Mouse (Mus musculus) lung, postnatal 36 days (tissue): ENCODE data around the gene Orm1.

Source experiments
- DNase-seq: peaks from one replicate; pipeline ENCODE4 v3.0.0; 2022; ENCODE audit warnings: mixed read lengths

Orm1 gene

GRCm38 (mm10) chr4:63344295-63344694, at the start of gene Orm1:
Orm1 (plus strand) TSS chr4:63344560.
- peak; percentile 69 for DNase-seq

DNA sequence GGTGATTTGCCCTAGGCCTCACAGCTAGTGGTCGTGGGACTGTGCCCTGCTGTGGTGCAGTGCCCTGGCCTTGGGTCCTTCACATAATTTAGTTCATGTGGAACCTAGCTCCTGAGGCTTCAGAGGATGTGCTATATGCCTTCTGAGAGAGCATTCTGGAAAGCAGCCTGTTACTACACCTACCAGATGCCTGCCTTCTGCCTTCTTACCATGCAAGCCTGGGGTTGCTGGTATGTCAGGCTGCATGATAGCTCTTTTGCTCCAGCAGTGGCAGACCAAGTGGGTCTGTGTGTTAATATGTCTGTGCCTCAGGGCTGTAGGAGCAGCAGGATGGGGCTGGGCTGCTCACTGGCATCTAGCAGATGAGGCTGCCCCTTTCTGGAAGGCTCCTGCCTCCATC, 48.7 kb upstream of the Orm1 start:
- no peak for DNase-seq

- no peak for DNase-seq
Observed at GRCm38 (mm10) chr4:63296263-63296662, 48.1 kb upstream of the Orm1 start.

GRCm38 (mm10) chr4:63296876-63297275, 47.5 kb upstream of the Orm1 start:
- DNase-seq, result no peak

DNA sequence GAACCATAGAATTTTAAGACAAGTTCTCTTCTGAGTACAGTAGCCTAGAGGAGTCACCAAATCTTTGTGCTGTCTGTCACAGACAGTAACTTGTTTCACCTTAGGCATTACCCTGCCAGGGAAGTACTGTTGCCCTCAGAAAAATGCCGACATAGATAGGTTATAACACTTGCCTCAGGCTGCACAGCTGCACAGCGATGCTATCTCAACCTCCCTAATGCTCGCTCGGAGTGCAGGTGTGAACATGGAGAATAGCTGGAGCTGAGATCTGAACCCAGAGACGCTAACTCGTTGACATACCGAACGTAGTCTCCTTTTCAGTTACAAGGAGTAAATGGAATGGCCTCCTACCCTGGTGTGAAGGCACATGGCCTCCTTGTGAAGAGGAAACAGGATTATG, 46.2 kb upstream of the Orm1 start:
- no peak for DNase-seq

GRCm38 (mm10) chr4:63302641-63303040, 41.7 kb upstream of the Orm1 start:
- no peak for DNase-seq

GRCm38 (mm10) chr4:63307175-63308062, 36.9 kb upstream of the Orm1 start:
- peak; percentile 93 for DNase-seq

DNA sequence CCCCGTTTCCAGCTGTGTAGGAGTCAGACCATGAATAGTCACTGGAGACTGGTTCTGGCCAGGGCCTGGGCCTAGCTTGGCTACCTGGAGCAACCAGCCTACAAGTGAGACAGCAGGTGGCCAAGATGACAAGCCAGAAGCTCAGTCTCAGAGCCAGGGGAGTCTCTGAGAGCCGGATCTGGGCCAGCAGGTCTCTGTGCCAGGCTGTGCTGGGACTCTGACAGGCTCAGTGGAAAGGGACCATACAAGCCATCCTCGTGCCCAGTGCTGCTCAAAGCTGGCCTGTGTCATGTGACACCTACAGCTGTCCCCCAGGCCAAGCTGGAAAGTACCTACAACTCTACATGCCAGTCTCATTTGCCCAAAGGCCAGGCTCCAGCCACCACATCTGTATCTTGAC, 36.0 kb upstream of the Orm1 start:
- DNase-seq, result no peak

DNA sequence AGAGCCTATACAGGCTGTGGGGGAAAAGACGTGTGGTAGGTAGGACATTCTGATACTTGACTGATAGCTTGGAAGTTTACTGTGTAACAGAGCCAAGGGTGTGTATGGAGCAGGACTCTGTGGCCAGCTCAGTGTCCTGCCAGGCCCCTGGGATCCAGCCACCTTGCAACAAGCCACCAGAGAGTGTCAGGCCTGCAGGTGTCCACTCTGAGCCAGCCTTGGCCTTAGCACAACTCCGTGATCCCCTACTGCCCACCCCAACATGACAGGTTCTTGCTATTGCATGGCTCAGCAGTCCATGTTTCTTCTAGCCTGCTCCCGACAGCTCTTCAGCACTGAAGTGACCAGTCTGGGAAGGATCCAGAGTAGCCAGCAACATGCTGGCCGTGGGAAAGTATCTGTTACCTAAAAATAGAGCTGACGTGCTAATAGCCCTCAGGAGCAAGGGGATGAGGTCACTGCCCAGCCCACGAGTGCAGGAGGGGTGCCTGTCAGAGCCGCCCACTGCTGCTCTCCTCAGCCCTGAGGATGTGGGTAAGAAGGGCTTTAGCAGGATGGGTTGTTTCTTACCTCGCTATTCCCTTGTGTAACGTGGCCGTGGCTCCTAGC, 34.0 kb upstream of the Orm1 start:
- peak; percentile 53 for DNase-seq

DNA sequence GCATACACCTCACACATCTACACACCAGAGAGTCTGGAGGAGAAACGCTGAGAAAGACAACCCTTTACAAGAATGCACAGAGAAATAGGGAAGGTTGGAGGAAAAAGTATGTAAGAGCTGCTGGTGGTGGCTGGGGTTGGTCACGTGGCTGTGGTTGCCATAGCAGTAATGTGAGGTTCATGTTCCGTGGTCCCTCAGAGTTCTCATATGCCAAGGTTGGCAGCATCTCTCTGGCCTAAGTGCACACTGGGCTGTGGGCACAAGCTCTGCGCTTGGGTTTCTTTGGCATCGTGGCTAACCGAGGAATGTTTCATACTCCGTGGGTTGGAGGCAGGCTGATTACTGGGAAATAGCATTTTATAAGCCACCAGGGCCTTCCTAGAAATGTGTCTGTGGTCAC, 32.9 kb upstream of the Orm1 start:
- DNase-seq, result no peak

DNA sequence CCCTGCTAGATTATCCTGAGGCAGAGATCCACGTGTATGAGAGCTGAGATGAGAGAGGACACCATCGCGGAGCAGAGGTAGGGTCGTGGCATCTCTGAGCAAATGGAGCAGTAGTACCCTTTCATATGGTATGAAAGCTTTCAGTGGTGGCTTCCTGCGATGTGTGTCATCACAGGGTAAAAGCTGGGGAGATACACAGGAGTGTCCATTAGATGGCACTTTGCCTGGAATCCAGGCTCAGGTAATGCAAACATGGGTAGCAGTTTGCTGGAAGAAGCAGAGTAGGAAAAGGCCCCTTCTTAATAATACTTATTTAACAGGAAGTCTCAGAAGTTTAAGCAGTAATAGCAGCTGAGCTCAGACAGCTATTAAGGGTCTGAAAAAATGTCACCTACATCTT, 30.3 kb upstream of the Orm1 start:
- DNase-seq, result no peak

DNA sequence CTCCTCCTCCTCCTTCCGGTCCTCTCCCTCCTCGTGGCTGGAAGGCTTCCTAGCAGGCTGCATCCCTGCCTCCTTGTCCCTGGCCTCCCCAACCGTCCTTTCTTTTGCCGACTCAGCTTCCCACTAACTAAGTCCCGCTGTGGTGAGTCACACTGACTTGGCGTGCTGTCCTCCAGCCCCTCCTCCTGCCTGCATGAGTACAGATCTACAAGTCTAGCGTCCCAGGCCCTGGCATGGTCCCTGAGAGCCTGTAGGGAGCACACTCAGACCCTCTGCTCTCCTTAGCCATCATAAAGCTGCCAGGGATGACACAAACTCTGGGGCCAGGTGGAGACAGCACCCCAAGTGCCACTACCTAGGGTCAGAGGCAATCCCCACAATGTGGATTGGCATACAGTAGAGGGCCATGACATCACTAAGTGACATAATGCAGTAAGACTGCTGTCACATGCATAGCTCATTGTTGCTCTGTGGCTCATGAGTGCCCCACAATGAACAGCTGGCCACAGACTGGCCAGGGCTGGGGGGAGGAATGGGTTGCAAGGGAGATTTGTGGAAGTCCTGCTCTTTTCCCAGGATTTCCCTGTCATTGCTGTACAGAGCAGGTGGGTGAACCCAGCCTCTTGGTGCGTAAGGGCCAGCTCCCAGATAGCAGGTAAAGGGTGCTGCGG, 28.1 kb upstream of the Orm1 start:
- DNase-seq, result peak; percentile 42

GRCm38 (mm10) chr4:63319566-63319965, 24.8 kb upstream of the Orm1 start:
- peak; percentile 78 for DNase-seq

DNA sequence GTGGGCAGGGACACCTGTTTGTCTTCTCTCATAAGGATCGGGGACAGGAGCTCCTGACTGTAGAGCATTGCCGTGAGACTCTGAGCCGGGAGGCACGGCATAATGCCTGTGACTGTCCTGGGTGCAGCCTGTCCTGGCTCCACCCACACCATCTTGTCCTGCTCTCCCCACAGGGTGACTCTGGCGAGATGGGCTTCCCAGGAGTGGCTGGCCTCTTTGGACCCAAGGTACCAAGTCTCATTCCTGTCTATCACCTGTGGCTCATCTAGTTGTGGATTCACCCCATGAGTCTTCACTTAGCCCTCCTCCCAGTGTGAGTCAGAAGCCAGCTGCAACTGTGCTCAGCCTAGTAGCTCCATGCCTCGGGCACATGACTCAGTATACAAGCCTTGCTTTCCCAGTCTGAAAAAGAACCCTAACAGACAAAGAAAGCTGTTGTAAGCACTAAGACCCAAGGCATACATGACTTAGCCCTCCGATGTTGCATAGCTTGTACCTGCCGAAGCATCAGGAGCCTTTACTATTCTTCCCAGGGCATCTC, 21.0 kb upstream of the Orm1 start:
- DNase-seq, result no peak

GRCm38 (mm10) chr4:63333403-63333802, 11.0 kb upstream of the Orm1 start:
- DNase-seq, result no peak

DNA sequence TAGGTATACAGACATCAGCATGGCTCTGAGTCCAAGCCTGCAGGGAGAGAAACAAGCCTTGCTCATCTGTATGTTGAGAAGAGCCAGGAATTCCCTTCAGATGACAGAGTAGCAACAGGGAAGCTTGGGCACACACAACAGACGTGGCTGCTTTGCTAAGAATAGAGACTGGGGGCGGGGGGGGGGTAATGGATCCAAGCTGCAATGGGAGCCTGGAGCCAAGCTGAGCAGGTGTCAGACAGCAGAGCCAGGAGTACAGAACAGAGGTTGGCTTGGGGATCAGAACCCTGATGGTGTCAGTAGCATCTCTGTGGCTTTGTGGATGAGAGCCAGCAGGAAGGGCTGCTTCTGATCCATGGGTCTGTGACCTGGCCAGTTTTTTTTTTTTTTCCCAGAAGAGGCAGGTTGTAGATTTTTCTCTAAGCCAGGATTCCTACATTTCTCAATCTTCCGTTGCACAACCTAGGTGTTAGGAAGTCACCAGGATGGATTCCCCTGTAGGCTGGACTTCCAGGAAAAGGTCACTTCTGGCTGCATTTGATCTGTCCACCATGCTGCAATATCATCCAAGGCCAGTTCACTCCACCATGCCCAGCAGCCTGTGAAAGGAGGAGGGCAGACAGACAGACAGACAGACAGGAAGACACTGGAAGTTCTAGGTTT, 5.8 kb upstream of the Orm1 start:
- no peak for DNase-seq

GRCm38 (mm10) chr4:63342491-63342890, 1.9 kb upstream of the Orm1 start:
- no peak for DNase-seq

GRCm38 (mm10) chr4:63343608-63344007, 752 bp upstream of the Orm1 start:
- DNase-seq, result no peak

DNA sequence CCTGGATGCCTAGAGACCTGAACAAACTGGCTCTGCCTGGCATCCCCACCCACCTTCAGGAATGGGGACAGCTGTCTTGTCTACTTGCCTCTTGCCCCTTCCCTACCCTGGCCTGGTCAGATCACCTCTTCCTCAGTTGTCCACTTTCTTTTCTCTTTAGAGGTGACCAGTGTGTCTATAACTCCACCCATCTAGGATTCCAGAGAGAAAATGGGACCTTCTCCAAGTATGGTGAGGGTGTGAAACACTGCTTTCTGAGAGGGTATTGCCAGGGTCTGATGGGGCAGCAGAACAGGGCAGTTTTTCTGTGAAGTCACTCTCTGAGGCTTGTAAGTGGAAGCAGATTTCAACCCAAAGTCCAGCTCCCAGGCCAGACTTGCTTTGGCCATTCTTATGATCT, 901 bp downstream of the Orm1 start:
- DNase-seq, result no peak

DNA sequence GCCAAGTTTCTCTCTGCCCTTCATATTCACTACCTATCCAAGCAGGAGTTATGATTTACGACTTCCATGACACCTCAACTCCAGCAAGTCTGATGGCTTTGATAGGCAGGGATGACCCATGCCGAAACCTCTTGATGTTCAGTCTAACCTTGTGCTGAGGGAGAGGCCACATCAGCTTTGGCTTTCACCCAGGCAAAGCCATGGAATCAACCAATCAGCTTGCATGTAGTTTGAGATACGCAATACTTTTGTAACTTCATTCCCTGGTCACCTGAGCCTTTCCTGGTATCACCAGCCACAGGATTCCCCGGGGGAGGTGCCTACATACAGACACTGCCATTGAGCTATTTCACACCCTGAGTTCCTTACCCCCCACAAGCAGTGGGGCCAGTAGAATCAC, 2.3 kb downstream of the Orm1 start:
- DNase-seq, result no peak

- no peak for DNase-seq
Observed at GRCm38 (mm10) chr4:63348524-63348923, 4.2 kb downstream of the Orm1 start.

DNA sequence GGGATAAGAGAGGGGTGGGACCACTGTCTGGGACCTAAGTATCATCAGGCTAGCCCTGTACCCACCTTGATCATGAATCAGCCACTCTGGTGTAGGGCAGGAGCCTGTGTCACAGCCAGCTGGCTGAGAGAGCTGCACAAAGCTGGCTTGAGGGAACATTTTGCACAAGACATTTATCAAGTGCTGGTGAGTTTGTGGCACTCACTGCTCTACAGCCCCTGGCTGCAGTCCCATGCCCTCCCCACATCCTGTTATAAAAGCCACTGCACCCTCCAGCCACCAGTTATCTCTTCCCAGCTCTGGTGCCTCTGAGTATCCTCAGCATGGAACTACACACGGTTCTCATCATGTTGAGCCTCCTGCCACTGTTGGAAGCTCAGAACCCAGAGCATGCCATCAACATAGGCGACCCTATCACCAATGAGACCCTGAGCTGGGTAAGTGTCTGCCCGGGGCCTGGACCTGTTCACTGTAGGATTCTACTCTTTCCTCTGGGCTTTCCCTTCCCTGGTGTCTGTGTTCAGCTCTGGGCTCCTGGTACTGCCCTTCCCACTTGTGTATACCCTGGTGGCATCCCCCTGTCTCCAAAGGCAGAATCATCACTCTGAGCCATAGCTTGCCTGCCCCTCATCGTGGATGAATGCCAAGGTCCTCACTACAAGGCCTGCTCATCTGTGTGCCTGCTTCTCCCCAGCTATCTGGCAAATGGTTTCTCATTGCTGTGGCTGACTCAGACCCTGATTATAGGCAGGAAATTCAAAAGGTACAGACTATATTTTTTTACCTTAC, 11.7 kb downstream of the Orm1 start, which contains the start of gene Orm3:
Gene Orm3 (plus strand): TSS at position 286 of the 789 bp plus-strand sequence.
- peak; percentile 53 for DNase-seq
